8 mouse cellular contexts compared by ENCODE assay signal in the genomic region with DNA sequence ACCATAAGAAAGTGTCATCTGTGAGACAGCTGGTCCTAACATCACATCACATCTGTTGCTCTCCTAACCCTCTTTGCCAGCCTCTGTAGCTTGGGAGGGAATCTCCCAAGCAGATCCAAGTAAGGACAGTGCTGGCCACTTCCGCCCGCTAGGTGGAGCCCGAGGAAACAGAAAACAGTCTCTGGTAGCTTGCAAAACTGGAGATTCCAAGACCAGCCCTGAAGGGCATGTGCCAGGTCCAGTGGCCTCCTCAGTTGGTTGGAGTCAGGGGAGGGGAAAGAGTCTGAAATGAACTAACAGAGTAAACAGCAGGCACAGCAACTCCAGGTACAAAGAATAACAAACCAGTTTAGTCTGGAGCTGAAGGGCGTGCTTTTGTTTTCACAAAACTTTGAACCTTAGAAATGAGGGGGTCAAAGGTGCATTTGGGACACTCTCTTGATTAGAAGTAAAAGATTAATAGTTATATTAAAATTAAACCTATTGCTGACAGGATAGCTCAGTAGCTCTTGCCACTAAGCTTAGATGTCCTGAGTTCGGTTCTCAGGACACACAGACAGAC. TPM values are rescaled to one million over a fixed set of nuclear protein-coding genes. Genes with fewer than 3 reads are reported as not detected.
DNase-seq lines count a peak whose midpoint lies in the region; ATAC-seq and TF ChIP-seq lines count a peak whose summit lies in the region.

No protein-coding gene starts in this region.

- no peak overlapping the region for H3K9ac ChIP-seq in kidney, embryonic 14.5 days (ENCODE audit: low read depth, low read length)

- H3K4me2 ChIP-seq in kidney, embryonic 14.5 days (replicated peaks; ENCODE audit: low read depth, low read length): no peak overlapping the region

- no peak for TF ChIP-seq POLR2A in bone marrow, adult 2 months (IDR thresholded peaks at IDR 0.05; ENCODE audit: borderline replicate concordance, control insufficient read depth, low read depth, low read length)
- no peak for TF ChIP-seq POLR2A in embryonic fibroblast, embryonic 13.5 days (IDR thresholded peaks at IDR 0.05; ENCODE audit: low read depth, low read length)

- no peaks in the 10 kb centered on the region for H3K4me1 ChIP-seq in bone marrow, adult 2 months (ENCODE audit: control insufficient read depth, insufficient read depth, low read length)
- H3K4me1 ChIP-seq in embryonic fibroblast, embryonic 13.5 days (ENCODE audit: control insufficient read depth, insufficient read depth, low read length): no peaks in the 10 kb centered on the region
- H3K4me1 ChIP-seq in heart, embryonic 10.5 days: peaks cover 6% of the 10 kb centered on the region; the same call in 1 of the 2 replicates
- H3K4me1 ChIP-seq in kidney, embryonic 14.5 days (ENCODE audit: control insufficient read depth, insufficient read depth, low read length): no peaks in the 10 kb centered on the region

- peak; percentile 83 for ATAC-seq in kidney, embryonic 14.5 days (ENCODE audit: low FRiP score, low TSS enrichment)

- WGBS in bone marrow, adult 2 months: 41% methylated on average over 5 of the region's 5 CpGs
- 43% methylated on average over 5 of the region's 5 CpGs for WGBS in heart, embryonic 10.5 days
- WGBS in kidney, embryonic 14.5 days: 42% methylated on average over 5 of the region's 5 CpGs

- no peak overlapping the region for H3K4me3 ChIP-seq in bone marrow, adult 2 months (replicated peaks; ENCODE audit: control insufficient read depth, low read depth, low read length)
- no peak overlapping the region for H3K4me3 ChIP-seq in embryonic fibroblast, embryonic 13.5 days (ENCODE audit: insufficient read depth, low read length)
- no peak overlapping the region for H3K4me3 ChIP-seq in heart, embryonic 10.5 days
- no peak overlapping the region for H3K4me3 ChIP-seq in kidney, embryonic 14.5 days (ENCODE audit: low read length)

- H3K36me3 ChIP-seq in heart, embryonic 10.5 days: no peaks in the 10 kb centered on the region
- H3K36me3 ChIP-seq in kidney, embryonic 14.5 days (ENCODE audit: control insufficient read depth, insufficient read depth, low read length): no peaks in the 10 kb centered on the region
- H3K36me3 ChIP-seq in splenic B cell, adult 2 months (ENCODE audit: control insufficient read depth, insufficient read depth, low read length, poor library complexity, severe bottlenecking): no peaks in the 10 kb centered on the region

- peak; percentile 71 for TF ChIP-seq CTCF in bone marrow, adult 2 months (IDR thresholded peaks at IDR 0.05; ENCODE audit: control insufficient read depth, insufficient read depth, low read length)
- TF ChIP-seq CTCF in embryonic fibroblast, embryonic 13.5 days (IDR thresholded peaks at IDR 0.05; ENCODE audit: borderline replicate concordance, insufficient read depth, low read length): peak; percentile 51; the same call in 1 of the 2 replicates

- peak; percentile 78 to 80 for DNase-seq in B cell, adult 2 months
- peak; percentile 85 for DNase-seq in heart, embryonic 10.5 days (ENCODE audit: low spot score)
- DNase-seq in liver: peak; percentile 72
- peak; percentile 79 for DNase-seq in naive thymus-derived CD4-positive, alpha-beta T cell, adult 2 months (ENCODE audit: low read depth)
- DNase-seq in splenic B cell, adult 2 months (ENCODE audit: low read depth, low spot score): peak; percentile 73

- H3K9me3 ChIP-seq in heart, embryonic 10.5 days: no peaks in the 10 kb centered on the region
- H3K9me3 ChIP-seq in kidney, embryonic 14.5 days (ENCODE audit: control insufficient read depth, low read length): no peaks in the 10 kb centered on the region

- no peak overlapping the region for H3K27ac ChIP-seq in bone marrow, adult 2 months (ENCODE audit: control insufficient read depth, insufficient read depth, low read depth, low read length, poor library complexity)
- no peak overlapping the region for H3K27ac ChIP-seq in embryonic fibroblast, embryonic 13.5 days (ENCODE audit: insufficient read depth, low read length)
- no peak overlapping the region for H3K27ac ChIP-seq in heart, embryonic 10.5 days
- no peak overlapping the region for H3K27ac ChIP-seq in kidney, embryonic 14.5 days (ENCODE audit: low read depth, low read length)

- H3K27me3 ChIP-seq in heart, embryonic 10.5 days (ENCODE audit: insufficient read depth, poor library complexity, severe bottlenecking): no peaks in the 10 kb centered on the region
- no peaks in the 10 kb centered on the region for H3K27me3 ChIP-seq in kidney, embryonic 14.5 days (ENCODE audit: control insufficient read depth, insufficient read depth, low read length)
- H3K27me3 ChIP-seq in splenic B cell, adult 2 months (ENCODE audit: control insufficient read depth, insufficient read depth, low read length, poor library complexity, severe bottlenecking): no peaks in the 10 kb centered on the region

RNA-seq across cellular contexts. Expression of a gene that starts 14.2 kb away (rescaled TPM):
- 3.4 and 6.2 TPM in 2 replicates for polyA plus RNA-seq in bone marrow, adult 2 months (2011; ENCODE audit: insufficient read depth, insufficient read length, low replicate concordance, missing spikeins)
- 18.5 and 22.0 TPM in 2 replicates for polyA plus RNA-seq in embryonic fibroblast, embryonic 13.5 days (2011; ENCODE audit: insufficient read length, low read depth, missing spikeins)
- 70.3 and 96.3 TPM in 2 replicates for polyA plus RNA-seq in heart, embryonic 10.5 days (2016; fragmentation: Nextera tagmentation; extraction: Ambion mirVana)
- polyA plus RNA-seq in kidney, embryonic 14.5 days (2014; fragmentation: Nextera tagmentation; extraction: Ambion mirVana): 93.5 and 110 TPM in 2 replicates
